Mouse (Mus musculus): ENCODE measurements around the gene Sparcl1.

Sparcl1 gene

GRCm38 (mm10) chr5:104113491-104114172, at the start of gene Sparcl1:
Sparcl1 (minus strand) TSS chr5:104113733.
- DNase-seq (ENCODE audit: extremely low spot score, low spot score), result peak; percentile 57

DNA sequence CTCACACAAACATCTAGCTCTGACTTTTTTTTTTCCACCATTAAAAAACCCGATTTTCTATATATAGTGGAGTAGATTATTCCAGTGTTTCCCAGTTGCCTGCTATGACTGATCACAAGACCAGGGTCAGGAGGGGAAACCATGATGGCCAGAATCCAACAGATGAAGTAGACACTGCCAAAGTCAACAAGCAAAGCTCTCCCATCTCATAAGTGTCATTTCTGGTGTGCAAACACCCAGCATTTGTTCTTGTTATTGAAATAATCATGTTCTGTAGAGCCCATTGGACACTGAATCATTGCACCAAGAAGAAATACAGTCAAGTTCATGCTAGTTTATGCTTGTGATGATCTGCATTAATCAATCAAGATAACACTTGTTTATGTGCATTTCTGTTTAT, 47.9 kb upstream of the Sparcl1 start:
- no peak for DNase-seq (ENCODE audit: extremely low spot score, low spot score)

DNA sequence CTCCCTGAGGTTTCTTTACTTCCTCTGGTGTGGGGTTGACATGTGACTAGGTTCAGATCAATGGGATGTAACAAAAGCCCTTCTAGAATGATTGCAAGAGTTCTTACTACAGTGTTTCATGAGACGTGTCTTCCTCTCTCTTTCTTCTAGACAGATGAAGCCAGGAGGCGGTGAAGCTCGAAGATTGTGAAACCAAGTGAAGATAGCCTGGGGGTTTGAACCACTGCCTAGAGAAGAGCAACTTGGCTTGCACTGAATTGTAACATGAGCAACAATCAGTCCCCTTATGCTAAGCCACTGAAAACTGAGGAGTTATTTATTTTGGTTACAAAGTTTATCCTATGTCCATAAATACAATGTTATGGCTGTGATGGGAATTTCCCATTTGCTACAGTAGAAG, 47.0 kb upstream of the Sparcl1 start:
- no peak for DNase-seq (ENCODE audit: extremely low spot score, low spot score)

- no peak for DNase-seq (ENCODE audit: extremely low spot score, low spot score)
Measured at GRCm38 (mm10) chr5:104158332-104159052, 45.0 kb upstream of the Sparcl1 start.

DNA sequence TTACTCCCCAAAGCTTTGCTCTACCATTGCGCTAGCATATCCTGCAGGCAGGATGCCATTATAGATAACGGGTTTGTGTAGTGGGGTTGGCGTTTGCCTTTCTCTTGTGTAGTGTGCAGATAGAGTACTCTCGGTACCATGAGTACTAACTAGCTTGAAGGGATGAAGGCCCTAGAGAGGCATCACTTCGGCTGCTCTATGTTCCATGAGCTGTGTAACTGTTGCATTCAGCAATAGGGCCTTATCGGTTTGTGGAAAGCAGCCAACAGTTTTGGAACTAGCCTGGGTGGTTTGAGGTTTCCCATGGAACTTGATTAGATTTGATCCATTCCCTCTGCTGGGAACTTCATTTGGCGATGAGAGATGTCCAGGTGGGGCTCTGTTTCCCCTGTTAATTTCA, 44.2 kb upstream of the Sparcl1 start:
- no peak for DNase-seq (ENCODE audit: extremely low spot score, low spot score)

- DNase-seq (ENCODE audit: extremely low spot score, low spot score), result no peak
Measured at GRCm38 (mm10) chr5:104150196-104150595, 36.7 kb upstream of the Sparcl1 start.

- no peak for DNase-seq (ENCODE audit: extremely low spot score, low spot score)
Measured at GRCm38 (mm10) chr5:104149349-104149748, 35.8 kb upstream of the Sparcl1 start.

- no peak for DNase-seq (ENCODE audit: extremely low spot score, low spot score)
Measured at GRCm38 (mm10) chr5:104144057-104144456, 30.5 kb upstream of the Sparcl1 start.

DNA sequence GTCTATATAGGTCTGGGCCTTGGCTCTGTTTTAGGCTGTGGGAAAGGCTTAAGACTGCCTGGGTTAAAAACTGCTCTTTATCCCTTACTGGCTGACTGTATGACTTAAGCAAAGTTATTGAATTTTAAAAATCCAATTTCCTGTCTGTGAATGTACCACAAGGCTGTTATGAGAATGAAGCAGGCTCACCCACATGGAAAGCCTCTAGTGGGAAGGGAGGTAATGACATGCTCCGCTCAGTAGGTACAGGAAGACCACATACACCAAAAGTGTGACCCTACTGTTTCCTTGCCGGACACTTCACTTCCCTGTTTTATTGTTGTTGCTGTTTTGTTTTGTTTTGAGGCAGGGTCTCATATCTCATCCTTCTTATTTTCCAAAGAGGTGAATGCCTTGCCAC, 27.5 kb upstream of the Sparcl1 start:
- no peak for DNase-seq (ENCODE audit: extremely low spot score, low spot score)

DNA sequence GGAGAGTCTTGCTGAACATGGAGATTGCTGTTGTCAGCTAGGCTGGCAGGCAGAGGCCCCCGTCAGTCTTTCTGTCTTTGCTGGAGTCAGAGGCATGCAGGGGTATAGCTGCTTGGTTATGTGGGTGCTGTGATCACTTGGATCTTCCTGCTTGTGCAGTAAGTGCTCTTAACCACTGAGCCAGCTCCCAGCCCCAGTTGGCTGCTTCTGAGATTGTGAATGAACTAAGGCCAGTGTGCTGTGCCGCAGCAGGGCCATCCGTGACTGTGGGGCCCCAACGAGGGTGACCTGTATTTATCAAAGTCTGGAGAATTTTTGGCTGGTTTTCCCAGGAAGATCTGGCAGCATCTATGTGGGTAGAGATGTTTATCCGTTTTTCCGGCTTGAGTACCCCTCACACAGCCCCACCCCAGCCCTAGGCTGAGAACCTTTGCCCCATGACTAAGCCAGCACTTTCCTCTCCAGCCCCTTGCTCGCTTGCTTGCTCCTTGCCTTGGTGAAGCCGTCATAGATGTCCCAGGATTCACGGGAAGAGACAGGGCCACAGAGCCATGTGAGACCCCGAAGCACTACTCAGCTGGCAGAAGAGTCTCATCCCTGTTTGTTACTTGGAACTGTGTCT, 24.5 kb upstream of the Sparcl1 start:
- no peak for DNase-seq (ENCODE audit: extremely low spot score, low spot score)

- DNase-seq (ENCODE audit: extremely low spot score, low spot score), result no peak
Measured at GRCm38 (mm10) chr5:104133752-104134151, 20.2 kb upstream of the Sparcl1 start.

DNA sequence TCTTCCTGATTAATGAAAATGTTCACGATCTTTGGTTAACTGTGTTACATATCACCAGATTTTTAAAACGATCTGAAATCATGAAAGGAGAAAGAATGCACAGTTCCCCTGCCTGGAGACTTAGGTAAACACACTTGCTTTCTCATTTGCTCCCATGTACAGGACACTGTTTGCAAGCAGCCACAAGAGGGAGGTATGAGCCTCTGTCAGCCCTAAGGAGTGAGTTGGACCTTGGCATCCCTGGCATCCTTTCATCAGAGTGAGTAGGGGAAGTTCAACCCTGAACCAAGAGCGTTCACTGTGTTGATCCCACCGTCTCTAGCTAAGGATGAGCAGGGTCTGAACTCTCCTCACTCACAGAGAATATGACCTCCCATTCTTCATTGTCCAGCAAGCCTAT, 18.0 kb upstream of the Sparcl1 start:
- no peak for DNase-seq (ENCODE audit: extremely low spot score, low spot score)

GRCm38 (mm10) chr5:104130891-104131290, 17.4 kb upstream of the Sparcl1 start:
- no peak for DNase-seq (ENCODE audit: extremely low spot score, low spot score)

- peak; percentile 42 for DNase-seq (ENCODE audit: extremely low spot score, low spot score)
Measured at GRCm38 (mm10) chr5:104128281-104129031, 14.9 kb upstream of the Sparcl1 start.

GRCm38 (mm10) chr5:104127351-104127750, 13.8 kb upstream of the Sparcl1 start:
- no peak for DNase-seq (ENCODE audit: extremely low spot score, low spot score)

- no peak for DNase-seq (ENCODE audit: extremely low spot score, low spot score)
Measured at GRCm38 (mm10) chr5:104126561-104127320, 13.2 kb upstream of the Sparcl1 start.

- no peak for DNase-seq (ENCODE audit: extremely low spot score, low spot score)
Measured at GRCm38 (mm10) chr5:104124016-104124658, 10.6 kb upstream of the Sparcl1 start.

DNA sequence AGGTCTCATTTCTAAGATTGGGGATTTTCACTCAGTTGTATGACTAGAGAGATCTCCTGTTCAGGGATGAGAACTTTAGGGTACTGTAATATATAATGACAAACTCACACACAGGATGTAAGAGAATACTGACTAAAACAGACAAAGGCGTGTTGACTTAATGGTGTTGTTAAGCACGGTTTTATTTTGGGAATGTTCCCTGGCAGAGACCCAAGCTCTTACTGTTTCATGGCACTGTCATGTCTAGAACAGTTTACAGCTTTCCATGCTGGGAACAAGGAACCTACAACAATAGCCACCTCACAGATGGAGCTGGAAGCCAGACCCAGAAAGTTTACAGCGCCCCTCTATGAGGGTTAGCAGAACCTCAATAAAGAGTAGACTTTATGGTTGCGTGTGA, 2.4 kb upstream of the Sparcl1 start:
- no peak for DNase-seq (ENCODE audit: extremely low spot score, low spot score)

GRCm38 (mm10) chr5:104115118-104115517, 1.6 kb upstream of the Sparcl1 start:
- DNase-seq (ENCODE audit: extremely low spot score, low spot score), result no peak

GRCm38 (mm10) chr5:104112511-104112910, 1.0 kb downstream of the Sparcl1 start:
- no peak for DNase-seq (ENCODE audit: extremely low spot score, low spot score)

GRCm38 (mm10) chr5:104112016-104112415, 1.5 kb downstream of the Sparcl1 start:
- peak; percentile 50 for DNase-seq (ENCODE audit: extremely low spot score, low spot score)

Data from neural tube, embryonic 10.5 days (tissue).